Mouse (Mus musculus) olfactory bulb, adult 2 months (tissue): ENCODE data around the gene Cyth3.

Experiments
- CTCF ChIP-seq: fragments of 200-500 bp; IDR thresholded peaks from 2 replicates; pipeline ENCODE4 v1.5.1; 2012; ENCODE audit warnings: low read depth, mild to moderate bottlenecking, low read length, moderate library complexity; ENCODE audit not compliant: insufficient read depth
- POLR2A ChIP-seq: fragments of 200-500 bp; IDR thresholded peaks from 2 replicates; pipeline ENCODE4 v1.6.1; 2012; ENCODE audit warnings: mild to moderate bottlenecking, low read depth, low read length, moderate library complexity; ENCODE audit not compliant: insufficient read depth

DNA sequence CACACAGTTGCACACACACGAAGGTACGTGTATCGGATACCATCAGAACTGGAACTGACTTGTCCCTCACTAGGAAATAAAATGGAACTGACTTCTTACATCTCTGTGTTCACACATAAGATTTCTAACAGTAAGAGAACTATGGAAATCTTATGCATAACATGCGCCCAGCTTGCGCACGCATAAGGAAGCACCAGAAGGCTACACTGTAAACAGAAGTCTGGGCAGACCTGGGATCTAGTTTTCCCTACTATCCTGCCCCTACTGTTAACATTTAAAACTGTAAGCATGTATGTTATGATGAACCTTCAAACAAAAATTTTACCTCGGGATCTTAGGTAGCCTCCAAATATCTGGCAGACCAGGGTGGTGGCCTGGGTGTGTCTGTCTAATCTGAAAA, 99.7 kb downstream of the Cyth3 start:
- TF ChIP-seq CTCF (no peak), POLR2A (no peak)
